Mouse (Mus musculus) urinary bladder, adult 2 months (tissue): ENCODE measurements around the gene Gm10058. TPM values are rescaled to one million over a fixed set of nuclear protein-coding genes. Genes with fewer than 3 reads are reported as not detected.
"Not testable (repeated sequence)": the region's sequence is repeated elsewhere in the genome, so short reads cannot be mapped to it uniquely, and the experiment has no call there.

Experiments
- DNase-seq: peaks from one replicate; pipeline ENCODE4 v3.0.0; 2022; ENCODE audit warnings: low spot score
- polyA plus RNA-seq: library from polyadenylated mRNA; depleted of rRNA; stranded (reverse); fragments of >200 nt; gene quantifications from 2 replicates; pipeline ENCODE4 v1.2.3, GENCODE M21; 2012; rRNA removed

Gm10058 gene
- not detected in 2 replicates for polyA plus RNA-seq

DNA sequence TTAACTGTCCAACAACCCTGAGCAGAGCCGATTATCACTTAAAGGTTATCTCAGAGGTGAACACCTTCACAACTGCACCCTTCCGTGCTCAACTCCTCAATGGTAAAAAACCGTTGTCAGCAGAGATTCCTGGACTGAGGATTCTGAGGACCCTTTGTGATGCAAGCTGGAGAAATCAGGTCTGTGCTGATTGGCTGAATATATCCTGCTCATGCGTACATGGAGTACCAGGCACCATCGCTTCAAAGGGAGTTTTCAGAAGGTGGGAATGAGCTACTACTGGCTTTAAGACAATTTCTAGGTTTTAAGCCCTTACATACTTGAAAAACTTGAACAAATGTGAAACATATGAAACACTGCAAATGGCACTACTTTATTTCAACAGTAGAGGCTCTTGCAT is at the start of gene Gm10058:
Gene Gm10058, minus strand, starts transcription at position 101 of the 400 bp plus-strand sequence.
- not testable (repeated sequence) for DNase-seq
